ENCODE assay signal across 9 mouse cellular contexts in the genomic region with DNA sequence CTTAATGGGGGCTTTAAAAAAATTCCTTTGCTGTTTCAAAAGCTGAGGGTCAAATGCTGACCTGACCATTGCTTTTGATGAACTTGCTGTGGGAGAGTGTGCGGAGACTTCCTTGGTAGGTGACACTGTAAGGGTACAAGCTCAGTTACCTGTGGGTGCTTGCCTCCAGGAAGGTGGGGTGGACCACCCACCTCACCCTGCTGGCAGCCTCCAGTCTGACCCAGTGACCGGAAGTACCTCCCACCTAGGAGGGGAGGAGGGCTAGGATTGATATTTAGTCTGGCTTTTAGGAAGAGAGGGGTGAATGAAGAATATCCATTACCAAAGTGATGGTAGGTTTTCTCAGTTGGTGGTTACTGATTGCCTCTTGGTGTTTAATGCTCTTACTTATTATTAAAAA.
DNase-seq lines count a peak whose midpoint lies in the region; ATAC-seq and TF ChIP-seq lines count a peak whose summit lies in the region.
"Had no signal": no experiment of that assay in that cellular context is flagged by ENCODE, and none has a peak within 500 bp of the region (broad histone marks: within the 10 kb centered on the region; RNA-seq: fewer than 3 reads in every experiment).

No protein-coding gene starts in this region.

- peak overlapping the region; percentile 87 for H3K4me2 ChIP-seq in heart, embryonic 12.5 days
- H3K4me2 ChIP-seq in hindbrain, embryonic 14.5 days (replicated peaks): peak overlapping the region; percentile 91

- H3K9ac ChIP-seq in heart, embryonic 12.5 days: no peak overlapping the region; the same call in 1 of the 2 replicates
- H3K9ac ChIP-seq in hindbrain, embryonic 14.5 days: peak overlapping the region; percentile 94

- no peak overlapping the region for H3K27ac ChIP-seq in heart, embryonic 12.5 days (ENCODE audit: poor library complexity, severe bottlenecking)
- H3K27ac ChIP-seq in bone marrow macrophage, adult 2 months (ENCODE audit: insufficient read depth, low read depth, low read length): peak overlapping the region; percentile 94
- no peak overlapping the region for H3K27ac ChIP-seq in hindbrain, embryonic 14.5 days
- no peak overlapping the region for H3K27ac ChIP-seq in midbrain, embryonic 10.5 days (replicated peaks)

- no peaks in the 10 kb centered on the region for H3K9me3 ChIP-seq in heart, embryonic 12.5 days (replicated peaks)
- H3K9me3 ChIP-seq in hindbrain, embryonic 14.5 days (ENCODE audit: control insufficient read depth, low read length): no peaks in the 10 kb centered on the region
- H3K9me3 ChIP-seq in midbrain, embryonic 10.5 days (replicated peaks): no peaks in the 10 kb centered on the region

- no peaks in the 10 kb centered on the region for H3K27me3 ChIP-seq in heart, embryonic 12.5 days (replicated peaks)
- no peaks in the 10 kb centered on the region for H3K27me3 ChIP-seq in hindbrain, embryonic 14.5 days (ENCODE audit: control insufficient read depth, insufficient read depth, low read length)
- no peaks in the 10 kb centered on the region for H3K27me3 ChIP-seq in midbrain, embryonic 10.5 days (ENCODE audit: low read depth, poor library complexity, severe bottlenecking)
- H3K27me3 ChIP-seq: Patski had no signal

- no peak for ATAC-seq in heart, embryonic 12.5 days (ENCODE audit: insufficient number of reproducible peaks, low FRiP score)
- no peak for ATAC-seq in hindbrain, embryonic 14.5 days (ENCODE audit: low FRiP score)
- ATAC-seq: Patski had no signal

- H3K4me1 ChIP-seq in heart, embryonic 12.5 days (replicated peaks): peaks cover 41% of the 10 kb centered on the region
- peaks cover 44% of the 10 kb centered on the region for H3K4me1 ChIP-seq in bone marrow macrophage, adult 2 months (ENCODE audit: control insufficient read depth, insufficient read depth, low read length)
- peaks cover 38% of the 10 kb centered on the region for H3K4me1 ChIP-seq in hindbrain, embryonic 14.5 days (replicated peaks; ENCODE audit: control insufficient read depth, insufficient read depth, low read length)
- H3K4me1 ChIP-seq in midbrain, embryonic 10.5 days: peaks cover 40% of the 10 kb centered on the region

- peak overlapping the region; percentile 79 for H3K4me3 ChIP-seq in heart, embryonic 12.5 days
- H3K4me3 ChIP-seq in bone marrow macrophage, adult 2 months (ENCODE audit: insufficient read depth, low read length): peak overlapping the region; percentile 75
- H3K4me3 ChIP-seq in hindbrain, embryonic 14.5 days (replicated peaks; ENCODE audit: low read length): peak overlapping the region; percentile 70
- peak overlapping the region; percentile 88 for H3K4me3 ChIP-seq in midbrain, embryonic 10.5 days

- no peak for DNase-seq in heart, postnatal 14 days
- DNase-seq in hindbrain, embryonic 14.5 days (ENCODE audit: low spot score): no peak
- DNase-seq in midbrain, embryonic 10.5 days (ENCODE audit: low spot score): no peak
- no peak for DNase-seq in right cerebral cortex, postnatal 10 days (ENCODE audit: low spot score in 2 of 2)
- no peak for DNase-seq in frontal cortex, postnatal 14 days (ENCODE audit: low spot score in 2 of 2)
- DNase-seq in embryo, embryonic 10 days (ENCODE audit: low spot score): no peak

- H3K36me3 ChIP-seq in heart, embryonic 12.5 days: peaks cover 11% of the 10 kb centered on the region
- H3K36me3 ChIP-seq in hindbrain, embryonic 14.5 days (replicated peaks; ENCODE audit: control insufficient read depth, insufficient read depth): peaks cover 26% of the 10 kb centered on the region; the same call in 1 of the 2 replicates
- peaks cover 29% of the 10 kb centered on the region for H3K36me3 ChIP-seq in midbrain, embryonic 10.5 days

- TF ChIP-seq POLR2A in bone marrow macrophage, adult 2 months (IDR thresholded peaks at IDR 0.05; ENCODE audit: borderline replicate concordance, low read depth, low read length): no peak

- no peak for TF ChIP-seq CTCF in bone marrow macrophage, adult 2 months (IDR thresholded peaks at IDR 0.05; ENCODE audit: low read depth, low read length)

- intact Hi-C loops in heart, postnatal 14 days (cut with DNase I): no loop called here

- whole genome bisulfite sequencing in heart, embryonic 12.5 days: 46% methylated on average over 2 of the region's 2 CpGs
- 51% methylated on average over 2 of the region's 2 CpGs for WGBS in hindbrain, embryonic 14.5 days
- 52% methylated on average over 2 of the region's 2 CpGs for WGBS in midbrain, embryonic 10.5 days
